ENCODE assay signal across 16 mouse cellular contexts in the genomic region with DNA sequence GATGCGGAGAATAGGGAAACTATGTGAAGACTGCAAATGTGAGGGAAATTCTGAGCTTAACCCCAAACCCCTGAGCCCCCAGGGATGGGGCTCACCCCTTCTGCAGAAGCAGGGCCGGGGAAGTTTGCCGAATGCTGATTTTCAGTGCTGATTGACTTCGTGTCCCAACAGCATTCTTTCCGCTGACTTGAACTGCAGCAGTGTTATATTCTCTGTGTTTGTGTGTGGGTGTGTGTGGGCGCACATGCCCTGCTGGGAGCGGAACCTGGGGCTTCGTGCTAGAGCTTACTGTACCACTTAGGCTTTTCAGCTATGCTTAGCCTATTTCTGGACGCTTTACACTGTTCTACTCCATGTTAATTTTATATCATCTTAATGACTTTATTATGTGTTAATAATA. TPM values are rescaled to one million over a fixed set of nuclear protein-coding genes. Genes with fewer than 3 reads are reported as not detected.
DNase-seq lines count a peak whose midpoint lies in the region; ATAC-seq and TF ChIP-seq lines count a peak whose summit lies in the region.
"Had no signal": no experiment of that assay in that cellular context is flagged by ENCODE, and none has a peak within 500 bp of the region (broad histone marks: within the 10 kb centered on the region; RNA-seq: fewer than 3 reads in every experiment).

No protein-coding gene starts in this region.

- H3K9me3 ChIP-seq in forebrain, embryonic 11.5 days (ENCODE audit: control insufficient read depth, low read length): no peaks in the 10 kb centered on the region
- no peaks in the 10 kb centered on the region for H3K9me3 ChIP-seq in forebrain, embryonic 10.5 days
- H3K9me3 ChIP-seq in stomach, postnatal 0 days (ENCODE audit: control insufficient read depth, low read length): no peaks in the 10 kb centered on the region
- H3K9me3 ChIP-seq: heart, embryonic 10.5 days; hindbrain, embryonic 13.5 days; liver, embryonic 12.5 days; lung, embryonic 15.5 days; midbrain, embryonic 12.5 days; stomach, embryonic 15.5 days had no signal

- no peaks in the 10 kb centered on the region for H3K4me1 ChIP-seq in forebrain, embryonic 11.5 days (replicated peaks; ENCODE audit: control insufficient read depth, insufficient read depth, low read length)
- H3K4me1 ChIP-seq in forebrain, embryonic 10.5 days: peaks cover 6% of the 10 kb centered on the region; the same call in 1 of the 2 replicates
- no peaks in the 10 kb centered on the region for H3K4me1 ChIP-seq in stomach, postnatal 0 days (replicated peaks; ENCODE audit: control insufficient read depth, insufficient read depth)
- H3K4me1 ChIP-seq: lung, embryonic 15.5 days; stomach, embryonic 15.5 days had no signal

- H3K27me3 ChIP-seq in forebrain, embryonic 11.5 days (ENCODE audit: control insufficient read depth, insufficient read depth, low read length): no peaks in the 10 kb centered on the region
- no peaks in the 10 kb centered on the region for H3K27me3 ChIP-seq in forebrain, embryonic 10.5 days (ENCODE audit: poor library complexity, severe bottlenecking)
- H3K27me3 ChIP-seq in stomach, postnatal 0 days (ENCODE audit: control insufficient read depth, insufficient read depth, low read length): no peaks in the 10 kb centered on the region
- H3K27me3 ChIP-seq: hindbrain, embryonic 13.5 days; liver, embryonic 12.5 days; lung, embryonic 15.5 days; midbrain, embryonic 12.5 days; stomach, embryonic 15.5 days had no signal

- H3K36me3 ChIP-seq in forebrain, embryonic 11.5 days (ENCODE audit: control insufficient read depth, insufficient read depth, low read length): no peaks in the 10 kb centered on the region; the same call in 1 of the 2 replicates
- peaks cover 73% of the 10 kb centered on the region for H3K36me3 ChIP-seq in forebrain, embryonic 10.5 days (replicated peaks)
- peaks cover 7% of the 10 kb centered on the region; the same call in 1 of the 2 replicates for H3K36me3 ChIP-seq in stomach, postnatal 0 days (ENCODE audit: control insufficient read depth, insufficient read depth, low read length)

- no peak for ATAC-seq in forebrain, embryonic 11.5 days (replicated peaks; ENCODE audit: low FRiP score)
- ATAC-seq in stomach, postnatal 0 days (ENCODE audit: low FRiP score, low TSS enrichment): no peak

- no peak overlapping the region for H3K4me3 ChIP-seq in forebrain, embryonic 11.5 days (ENCODE audit: low read depth, low read length)
- H3K4me3 ChIP-seq in forebrain, embryonic 10.5 days: no peak overlapping the region
- H3K4me3 ChIP-seq in stomach, postnatal 0 days (ENCODE audit: low read depth, low read length): no peak overlapping the region
- H3K4me3 ChIP-seq: heart, embryonic 10.5 days; hindbrain, embryonic 13.5 days; liver, embryonic 12.5 days; lung, embryonic 15.5 days; midbrain, embryonic 12.5 days; stomach, embryonic 15.5 days had no signal

- no peak overlapping the region for H3K4me2 ChIP-seq in forebrain, embryonic 11.5 days (ENCODE audit: low read depth, low read length, severe bottlenecking)
- H3K4me2 ChIP-seq in stomach, postnatal 0 days (replicated peaks; ENCODE audit: low read depth): no peak overlapping the region
- H3K4me2 ChIP-seq: hindbrain, embryonic 13.5 days; liver, embryonic 12.5 days; lung, embryonic 15.5 days; midbrain, embryonic 12.5 days; stomach, embryonic 15.5 days had no signal

- H3K27ac ChIP-seq in forebrain, embryonic 11.5 days (ENCODE audit: low read depth, low read length): no peak overlapping the region
- H3K27ac ChIP-seq in forebrain, embryonic 10.5 days: no peak overlapping the region
- no peak overlapping the region for H3K27ac ChIP-seq in stomach, postnatal 0 days (replicated peaks)
- H3K27ac ChIP-seq: heart, embryonic 10.5 days; liver, embryonic 12.5 days; lung, embryonic 15.5 days; midbrain, embryonic 12.5 days; stomach, embryonic 15.5 days had no signal

- 93% methylated on average over 9 of the region's 9 CpGs for WGBS in forebrain, embryonic 11.5 days
- WGBS in forebrain, embryonic 10.5 days: 95% methylated on average over 9 of the region's 9 CpGs
- WGBS in stomach, postnatal 0 days: 85% methylated on average over 9 of the region's 9 CpGs

- no peak overlapping the region for H3K9ac ChIP-seq in forebrain, embryonic 11.5 days (ENCODE audit: low read length)
- no peak overlapping the region for H3K9ac ChIP-seq in stomach, postnatal 0 days (ENCODE audit: low read length)
- H3K9ac ChIP-seq: hindbrain, embryonic 13.5 days; liver, embryonic 12.5 days; lung, embryonic 15.5 days; midbrain, embryonic 12.5 days; stomach, embryonic 15.5 days had no signal

- TF ChIP-seq CTCF in stomach, postnatal 0 days (IDR thresholded peaks at IDR 0.05; ENCODE audit: low read depth): no peak

- TF ChIP-seq EP300 in stomach, postnatal 0 days (optimal IDR thresholded peaks at IDR 0.05): no peak

- peak; percentile 41 for DNase-seq in forebrain, embryonic 11.5 days (ENCODE audit: low spot score)
- DNase-seq in forebrain, embryonic 10.5 days (ENCODE audit: extremely low spot score, low spot score): no peak
- peak; percentile 68 for DNase-seq in layer of hippocampus, adult 9-11 months
- DNase-seq in layer of hippocampus, adult 9-10 months (ENCODE audit: low spot score): no peak
- DNase-seq in right cerebral cortex, postnatal 10 days (ENCODE audit: low spot score in 2 of 2): peak; percentile 38 to 53
- no peak for DNase-seq in right cerebral cortex, postnatal 25 days
- no peak for DNase-seq in stomach, postnatal 0 days (ENCODE audit: low spot score)
- DNase-seq in kidney, adult 8-10 months: no peak
- DNase-seq: gastrocnemius, postnatal 36 days had no signal

RNA-seq across cellular contexts. Expression of a gene that starts 15.5 kb away (rescaled TPM):
- 1.1 and 1.9 TPM in 2 replicates for polyA plus RNA-seq in forebrain, embryonic 11.5 days (2014; fragmentation: Nextera tagmentation; extraction: Ambion mirVana)
- polyA plus RNA-seq in forebrain, embryonic 10.5 days (2016; fragmentation: Nextera tagmentation; extraction: Ambion mirVana): 1.4 and 1.5 TPM in 2 replicates
- polyA plus RNA-seq in stomach, postnatal 0 days (2015; fragmentation: Nextera tagmentation; extraction: Ambion mirVana): 0.22 and 0.30 TPM in 2 replicates

RNA-seq across cellular contexts. Expression of a gene that starts 53.9 kb away (rescaled TPM):
- polyA plus RNA-seq in forebrain, embryonic 11.5 days (2014; fragmentation: Nextera tagmentation; extraction: Ambion mirVana): not detected in 2 replicates
- 0.31 TPM in 1 of 2 replicates, not detected in the other for polyA plus RNA-seq in forebrain, embryonic 10.5 days (2016; fragmentation: Nextera tagmentation; extraction: Ambion mirVana)
- polyA plus RNA-seq in stomach, postnatal 0 days (2015; fragmentation: Nextera tagmentation; extraction: Ambion mirVana): 0.69 and 0.99 TPM in 2 replicates
- polyA plus RNA-seq: hindbrain, embryonic 13.5 days; lung, embryonic 15.5 days; midbrain, embryonic 12.5 days; neural tube, embryonic 14.5 days had no signal

Comparison
In these comparisons a context has a peak if more than half of its experiments do, and no peak if none do; other contexts are left out.
1. DNase-seq: peak in forebrain, embryonic 11.5 days (single experiment), layer of hippocampus, adult 9-11 months (single experiment) and right cerebral cortex, postnatal 10 days (2 of 2); none in forebrain, embryonic 10.5 days (single experiment), layer of hippocampus, adult 9-10 months (single experiment), right cerebral cortex, postnatal 25 days (single experiment), stomach, postnatal 0 days (single experiment) and kidney, adult 8-10 months (0 of 2).